Mouse (Mus musculus): ENCODE measurements at regions not wholly inside any gene's neighbourhood (a gene's known extent, or its start where the extent isn't known, plus 50 kb on each side); places are given as distances from the start of the nearest gene placed in this dataset.

DNA sequence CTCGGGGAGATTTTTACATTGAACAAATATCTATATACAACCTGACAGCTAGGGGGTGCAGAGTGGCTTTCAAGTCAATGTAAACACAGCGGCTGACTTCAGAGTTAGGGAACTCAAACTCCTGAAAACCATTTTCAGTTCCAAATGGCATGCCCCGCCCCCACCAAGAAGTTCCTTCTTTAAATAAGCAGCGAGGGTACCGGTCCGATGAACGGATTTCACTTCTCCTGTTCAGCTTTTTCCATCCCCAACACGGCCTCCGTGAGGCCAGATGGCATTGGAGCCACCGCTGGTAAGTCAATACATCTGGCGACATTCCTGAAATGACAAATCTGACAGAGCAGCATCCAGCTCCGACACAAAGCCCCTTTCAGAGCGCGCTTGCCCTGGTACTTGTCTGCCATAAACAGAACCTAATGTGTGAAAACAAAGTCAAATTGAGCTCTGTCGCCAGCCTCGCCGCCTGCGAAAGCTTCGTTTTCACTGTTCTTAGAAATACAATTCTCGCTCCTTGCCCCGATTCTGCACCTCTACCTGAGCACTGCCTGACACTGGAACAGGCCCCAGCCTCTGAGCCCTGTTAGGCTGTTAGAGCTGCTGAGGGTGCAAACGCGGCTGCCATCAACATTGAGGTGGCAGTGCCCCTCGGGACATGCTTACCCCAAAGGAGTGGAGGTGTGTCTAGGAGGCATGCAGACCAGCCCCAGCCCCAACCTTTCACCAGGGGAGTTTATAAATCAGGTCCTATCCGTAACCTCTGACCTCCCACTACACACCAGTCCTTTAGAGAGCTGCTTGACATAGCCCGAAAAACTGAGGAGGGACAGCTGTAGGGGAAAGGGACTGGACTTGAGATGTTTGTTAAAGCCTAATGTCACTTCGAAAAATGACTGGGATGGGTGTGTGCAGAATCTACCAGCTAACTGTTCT lies 446.0 kb downstream of the Ate1 start:
- DNase-seq (ENCODE audit: low read depth, low spot score), result peak; percentile 38

DNA sequence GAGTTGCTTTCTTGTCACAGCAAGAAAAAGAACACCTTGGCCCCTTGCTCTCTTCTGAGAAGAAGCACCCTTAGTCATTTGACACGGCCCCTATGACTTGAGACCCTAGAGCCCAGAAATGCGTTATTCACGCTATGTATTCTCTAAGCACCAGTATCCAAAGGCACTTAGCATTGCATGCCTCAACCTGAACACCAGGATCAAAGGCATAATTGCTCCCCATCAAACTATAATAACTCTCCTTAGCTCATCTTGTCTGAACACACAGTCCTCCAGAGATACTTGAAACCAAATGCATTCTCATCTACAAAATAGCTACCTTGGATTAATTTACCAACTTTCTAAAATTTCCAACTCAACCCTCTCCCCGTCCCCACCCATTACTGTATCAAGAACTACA lies 437.5 kb downstream of the Ate1 start:
- no peak for DNase-seq (ENCODE audit: low read depth, low spot score)

DNA sequence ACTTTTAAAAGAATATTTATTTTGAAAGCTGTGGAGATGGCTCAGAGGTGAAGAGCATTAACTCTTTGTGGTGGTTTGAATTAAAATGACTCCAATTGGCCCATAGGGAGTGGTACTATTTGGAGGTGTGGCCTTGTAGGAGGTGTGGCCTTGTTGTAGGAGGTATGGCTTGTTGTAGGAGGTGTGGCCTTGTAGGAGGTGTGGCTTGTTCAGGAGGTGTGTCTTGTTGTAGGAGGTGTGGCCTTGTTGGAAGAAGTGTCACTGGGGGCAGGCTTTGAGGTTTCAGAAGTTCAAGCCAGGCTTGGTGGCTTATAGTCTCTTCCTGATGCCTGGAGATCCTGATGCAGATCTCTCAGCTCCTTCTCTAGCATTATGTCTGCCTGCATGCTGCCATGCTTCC lies 434.5 kb downstream of the Ate1 start:
- no peak for DNase-seq (ENCODE audit: low read depth, low spot score)

DNA sequence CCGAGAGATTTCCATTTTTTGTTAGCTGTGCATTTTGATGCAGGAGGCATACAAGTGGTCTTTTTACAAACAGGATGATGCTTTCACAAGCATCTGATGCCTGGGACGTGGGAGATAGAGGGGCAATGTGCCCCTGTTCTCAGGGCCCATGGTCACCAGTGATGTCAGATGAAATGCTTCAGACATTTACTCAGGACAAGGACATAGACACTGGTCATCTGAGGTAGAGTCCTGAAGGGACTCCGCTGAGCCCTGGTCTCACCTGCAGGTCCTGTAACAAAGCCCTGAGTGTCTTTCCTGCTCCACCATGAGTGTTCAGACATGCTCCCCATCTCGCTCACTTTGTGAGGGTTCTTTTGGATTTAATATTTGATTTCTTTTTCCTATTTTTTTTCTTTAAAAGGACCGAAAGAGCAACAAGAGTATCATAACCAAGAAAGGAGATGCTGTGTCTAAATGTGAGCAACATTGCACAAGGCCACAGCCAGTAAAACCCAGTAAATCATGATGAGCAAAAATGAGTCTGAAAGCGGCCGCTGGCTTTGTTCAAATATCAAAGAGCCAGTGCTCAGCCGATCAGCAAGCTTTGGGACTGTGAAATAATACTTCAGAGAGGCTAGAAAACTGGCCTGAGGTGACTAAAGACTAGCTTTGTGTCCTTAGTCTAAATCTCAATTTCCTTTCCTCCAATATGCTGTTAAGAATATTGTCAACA lies 430.1 kb downstream of the Ate1 start:
- DNase-seq (ENCODE audit: low read depth, low spot score), result no peak

DNA sequence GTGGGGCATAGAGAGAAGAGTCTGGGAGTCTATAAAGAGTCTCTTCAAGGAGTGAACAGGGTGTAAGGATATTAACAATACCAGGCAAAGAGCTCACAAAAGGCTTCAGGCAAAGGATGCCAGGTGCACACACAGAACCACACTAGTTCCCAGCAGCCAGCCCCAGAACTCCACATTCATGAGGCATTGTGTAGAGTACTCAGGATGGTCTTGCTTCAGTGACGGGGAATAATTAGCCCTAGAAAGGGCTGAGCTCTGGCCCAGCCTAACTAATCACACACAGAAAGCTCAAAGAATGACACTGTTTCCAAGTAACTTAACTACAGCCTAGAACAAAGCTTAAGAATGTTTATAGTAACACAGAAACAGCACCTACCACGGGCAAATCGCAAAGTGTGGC lies 428.2 kb downstream of the Ate1 start:
- DNase-seq (ENCODE audit: low read depth, low spot score), result no peak

DNA sequence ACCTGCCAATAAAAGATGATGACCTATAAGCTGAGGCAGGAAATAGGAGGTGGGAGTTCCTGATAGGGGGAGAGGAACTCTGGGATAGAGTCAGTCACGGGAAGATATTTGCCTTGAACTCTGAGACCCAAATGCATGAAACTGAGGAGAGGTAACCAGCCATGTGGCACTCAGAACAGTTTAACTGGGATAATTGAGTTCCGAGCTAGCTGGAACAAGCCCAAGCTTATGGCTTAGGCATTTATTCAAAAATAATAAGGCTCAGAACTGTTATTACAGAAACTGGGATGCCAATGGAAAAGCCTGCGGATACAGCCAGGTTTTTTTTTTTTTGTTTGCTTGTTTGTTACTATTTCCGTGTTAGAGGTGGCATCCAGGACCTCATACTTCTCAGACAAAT lies 425.0 kb downstream of the Ate1 start:
- no peak for DNase-seq (ENCODE audit: low read depth, low spot score)

DNA sequence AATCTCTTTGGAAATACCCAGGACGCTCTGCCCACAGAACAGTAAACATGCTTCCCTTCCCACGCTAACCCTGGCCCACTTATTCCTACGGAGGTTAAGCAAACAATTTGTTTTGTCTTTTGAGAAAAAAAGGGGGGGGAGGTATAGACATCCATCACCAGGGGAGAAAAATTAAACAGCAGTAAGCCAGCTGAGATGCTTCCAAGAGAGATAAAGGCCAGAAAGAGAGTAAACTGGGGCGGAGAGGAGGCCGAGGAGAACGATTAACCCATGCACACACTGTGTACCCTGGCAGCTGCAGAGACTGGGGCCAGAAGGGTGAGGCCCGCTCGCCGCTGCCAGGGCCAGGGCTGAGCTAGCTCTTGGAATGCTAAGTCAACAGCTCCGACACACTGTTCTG lies 421.6 kb downstream of the Ate1 start:
- no peak for DNase-seq (ENCODE audit: low read depth, low spot score)

DNA sequence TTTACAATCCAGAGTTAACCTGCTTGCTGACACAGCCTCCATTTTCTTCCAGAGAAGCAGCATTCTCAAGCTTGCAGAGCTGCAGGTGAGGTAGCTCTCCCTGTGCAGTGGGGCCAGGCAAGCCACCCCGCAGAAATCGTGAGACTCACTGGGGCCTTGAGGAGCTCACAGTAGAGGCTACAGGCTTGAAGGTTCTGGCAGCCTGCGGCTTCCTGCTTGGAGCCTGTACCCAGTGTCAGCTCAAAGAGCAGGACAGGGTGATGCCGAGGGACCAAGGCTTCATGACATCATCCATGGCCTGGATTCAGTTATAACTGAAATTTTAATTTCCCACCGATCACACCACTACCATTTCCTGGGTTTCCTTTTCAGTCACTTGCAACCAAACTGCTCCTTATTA lies 417.5 kb downstream of the Ate1 start:
- DNase-seq (ENCODE audit: low read depth, low spot score), result no peak

DNA sequence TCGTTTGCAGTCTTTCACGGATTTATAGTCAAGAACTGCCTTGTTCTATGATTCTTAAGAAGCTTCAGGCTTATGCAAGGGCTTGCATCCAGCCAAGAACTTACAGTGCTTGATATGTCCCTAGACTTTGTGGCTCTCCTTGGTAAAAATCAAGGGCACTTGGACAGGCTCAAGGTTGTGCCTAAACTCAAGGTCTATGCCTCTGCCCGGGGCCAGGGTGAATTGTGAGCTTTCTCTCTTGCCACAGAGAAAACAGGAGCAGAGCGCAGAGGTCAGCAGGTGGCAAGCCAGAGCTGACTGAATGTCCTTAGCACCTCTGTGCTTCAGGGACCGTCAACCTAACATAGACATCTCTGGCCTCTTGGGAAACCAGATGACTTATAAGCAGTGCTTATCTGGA lies 413.2 kb downstream of the Ate1 start:
- no peak for DNase-seq (ENCODE audit: low read depth, low spot score)

DNA sequence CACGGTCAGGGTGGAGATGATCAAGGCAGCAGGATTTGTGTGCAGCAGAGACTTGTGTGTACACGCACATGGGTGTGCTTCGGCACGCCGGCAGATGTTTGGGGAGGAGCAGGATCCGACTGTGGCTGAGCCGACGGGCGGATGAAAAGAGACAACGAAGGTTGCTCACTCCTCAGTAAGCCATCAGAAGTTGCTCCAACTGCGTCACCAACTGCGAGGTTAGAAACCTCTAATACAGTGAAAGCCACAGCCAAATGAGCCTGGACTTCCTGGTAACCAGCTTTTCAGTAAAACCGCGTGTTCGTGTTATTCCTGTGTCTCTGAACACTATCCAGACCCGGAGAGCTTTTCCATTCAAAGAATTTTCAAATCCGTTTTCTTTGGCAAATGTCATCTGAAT lies 411.8 kb downstream of the Ate1 start:
- DNase-seq (ENCODE audit: low read depth, low spot score), result no peak

Data from telencephalon, adult 2 months (tissue).